ENCODE assay signal across 17 mouse cellular contexts in genomic region chr8:118289525-118289924, GRCm38 (mm10). TPM values are rescaled to one million over a fixed set of nuclear protein-coding genes. Genes with fewer than 3 reads are reported as not detected.
DNase-seq lines count a peak whose midpoint lies in the region; ATAC-seq and TF ChIP-seq lines count a peak whose summit lies in the region.
"Had no signal": no experiment of that assay in that cellular context is flagged by ENCODE, and none has a peak within 500 bp of the region (broad histone marks: within the 10 kb centered on the region; RNA-seq: fewer than 3 reads in every experiment).

No protein-coding gene starts in this region.

- H3K4me1 ChIP-seq in heart, embryonic 10.5 days, result peaks cover 61% of the 10 kb centered on the region
- H3K4me1 ChIP-seq in intestine, postnatal 0 days (replicated peaks; ENCODE audit: control insufficient read depth, insufficient read depth, low read length), result 0 out of 2 replicates have a peak, but pooled peaks cover under 1% of the 10 kb centered on the region
- H3K4me1 ChIP-seq in intestine, embryonic 15.5 days (replicated peaks), result peaks cover 3% of the 10 kb centered on the region; the same call in 1 of the 2 replicates

- ATAC-seq in intestine, postnatal 0 days, result no peak
- no peak for ATAC-seq in intestine, embryonic 15.5 days

- H3K27me3 ChIP-seq in heart, embryonic 10.5 days (ENCODE audit: insufficient read depth, poor library complexity, severe bottlenecking), result peaks cover 41% of the 10 kb centered on the region
- 0 out of 2 replicates have a peak, but pooled peaks cover 12% of the 10 kb centered on the region for H3K27me3 ChIP-seq in intestine, postnatal 0 days (replicated peaks; ENCODE audit: control insufficient read depth, insufficient read depth, low read length)
- peaks cover 15% of the 10 kb centered on the region; the same call in 1 of the 2 replicates for H3K27me3 ChIP-seq in intestine, embryonic 15.5 days (replicated peaks)

- intact Hi-C loops in heart, postnatal 36 days (cut with DNase I), result loop anchor here (5.0 to 10.0 kb wide), 4 partner anchors 88 to 775 kb away; no protein-coding TSS in a partner anchor

- H3K27ac ChIP-seq in heart, embryonic 10.5 days, result 0 out of 2 replicates have a peak overlapping the region, but pooled peaks have one; percentile 6
- H3K27ac ChIP-seq in intestine, postnatal 0 days (ENCODE audit: low read depth, low read length), result no peak overlapping the region
- H3K27ac ChIP-seq in intestine, embryonic 15.5 days, result no peak overlapping the region
- H3K27ac ChIP-seq: forebrain, embryonic 12.5 days; hindbrain, embryonic 14.5 days; limb, embryonic 13.5 days; liver, embryonic 14.5 days had no signal

- H3K4me3 ChIP-seq in heart, embryonic 10.5 days, result no peak overlapping the region
- no peak overlapping the region for H3K4me3 ChIP-seq in intestine, postnatal 0 days (ENCODE audit: low read depth, low read length)
- H3K4me3 ChIP-seq in intestine, embryonic 15.5 days (replicated peaks), result no peak overlapping the region
- H3K4me3 ChIP-seq: forebrain, embryonic 12.5 days; limb, embryonic 13.5 days had no signal

- H3K36me3 ChIP-seq in heart, embryonic 10.5 days, result no peaks in the 10 kb centered on the region
- no peaks in the 10 kb centered on the region for H3K36me3 ChIP-seq in intestine, postnatal 0 days (ENCODE audit: control insufficient read depth, insufficient read depth)
- no peaks in the 10 kb centered on the region for H3K36me3 ChIP-seq in intestine, embryonic 15.5 days
- H3K36me3 ChIP-seq: forebrain, embryonic 12.5 days; limb, embryonic 13.5 days had no signal

- H3K9ac ChIP-seq in intestine, postnatal 0 days (ENCODE audit: low read depth, low read length), result no peak overlapping the region
- no peak overlapping the region for H3K9ac ChIP-seq in intestine, embryonic 15.5 days
- H3K9ac ChIP-seq: forebrain, embryonic 12.5 days; hindbrain, embryonic 14.5 days; limb, embryonic 13.5 days; liver, embryonic 14.5 days had no signal

- WGBS in heart, embryonic 10.5 days, result 74% methylated on average over 7 of the region's 7 CpGs
- 76% methylated on average over 7 of the region's 7 CpGs for WGBS in intestine, postnatal 0 days
- 89% methylated on average over 7 of the region's 7 CpGs for WGBS in intestine, embryonic 15.5 days

- no peak for DNase-seq in heart, embryonic 10.5 days (ENCODE audit: low spot score)
- DNase-seq in heart, postnatal 36 days, result no peak
- peak; percentile 31 for DNase-seq in thymus, postnatal 4 days
- no peak for DNase-seq in thymus, postnatal 0 days (ENCODE audit: low spot score)
- DNase-seq in T-cell, adult 2 months (ENCODE audit: low spot score), result no peak
- DNase-seq: cerebellum, postnatal 25 days; kidney, adult 11 months; kidney, postnatal 14 days; lung, postnatal 10 days; thymus, adult 18-20 months had no signal

- 0 out of 2 replicates have a peak, but pooled peaks have one; percentile 14 for TF ChIP-seq CTCF in intestine, postnatal 0 days (IDR thresholded peaks at IDR 0.05; ENCODE audit: low read depth)

- no peaks in the 10 kb centered on the region for H3K9me3 ChIP-seq in heart, embryonic 10.5 days
- no peaks in the 10 kb centered on the region for H3K9me3 ChIP-seq in intestine, postnatal 0 days (ENCODE audit: control insufficient read depth)
- no peaks in the 10 kb centered on the region for H3K9me3 ChIP-seq in intestine, embryonic 15.5 days
- H3K9me3 ChIP-seq: forebrain, embryonic 12.5 days; limb, embryonic 13.5 days had no signal

- no peak overlapping the region for H3K4me2 ChIP-seq in intestine, postnatal 0 days (replicated peaks; ENCODE audit: low read depth)
- H3K4me2 ChIP-seq in intestine, embryonic 15.5 days (replicated peaks), result no peak overlapping the region
- H3K4me2 ChIP-seq: forebrain, embryonic 12.5 days; hindbrain, embryonic 14.5 days; limb, embryonic 13.5 days had no signal

RNA-seq across cellular contexts. Expression of gene Cdh13, which starts 6.0 kb away (rescaled TPM):
- polyA plus RNA-seq in heart, embryonic 10.5 days (2016; fragmentation: Nextera tagmentation; extraction: Ambion mirVana), result 14.4 and 28.6 TPM in 2 replicates
- 100 to 1,000 TPM; 182 to 204 TPM for total RNA-seq in heart, postnatal 36 days (2021)
- polyA plus RNA-seq in intestine, postnatal 0 days (2015; fragmentation: Nextera tagmentation; extraction: Ambion mirVana), result 4.9 and 5.6 TPM in 2 replicates
- polyA plus RNA-seq in intestine, embryonic 15.5 days (2015; fragmentation: Nextera tagmentation; extraction: Ambion mirVana), result 6.2 and 6.5 TPM in 2 replicates
- 3.0 TPM in 2 replicates for polyA plus RNA-seq in thymus, postnatal 0 days (2015; fragmentation: Nextera tagmentation; extraction: Ambion mirVana)
- total RNA-seq: megakaryocyte-erythroid progenitor cell, adult 5-6 weeks had no signal
